ENCODE assay signal across 12 mouse cellular contexts in genomic region chr7:40825141-40825742, GRCm38 (mm10).
A peak's percentile ranks its signal among the peaks of the same experiment; 100 is the strongest.
DNase-seq lines count a peak whose midpoint lies in the region; ATAC-seq and TF ChIP-seq lines count a peak whose summit lies in the region.
"Had no signal": no experiment of that assay in that cellular context is flagged by ENCODE, and none has a peak within 500 bp of the region (broad histone marks: within the 10 kb centered on the region; RNA-seq: fewer than 3 reads in every experiment).

No protein-coding gene starts in this region.

- ATAC-seq in midbrain, embryonic 15.5 days (replicated peaks): 0 out of 2 replicates have a peak, but pooled peaks have one; percentile 37

- no peak overlapping the region for H3K4me2 ChIP-seq in midbrain, embryonic 15.5 days
- H3K4me2 ChIP-seq: embryonic facial prominence, embryonic 15.5 days; lung, embryonic 14.5 days had no signal

- TF ChIP-seq POLR2A in kidney, adult 2 months (IDR thresholded peaks at IDR 0.05; ENCODE audit: low read depth, low read length): no peak

- DNase-seq in midbrain, embryonic 10.5 days (ENCODE audit: low spot score): no peak
- peak; percentile 60 to 81 for DNase-seq in frontal cortex, postnatal 36 days (ENCODE audit: low spot score in 2 of 2)
- DNase-seq in left cerebral cortex, adult 2 months (ENCODE audit: extremely low spot score in 1 of 2, low spot score in 2 of 2): peak; percentile 28 to 40
- DNase-seq in right cerebral cortex, postnatal 4 days: peak; percentile 47
- no peak for DNase-seq in kidney, adult 2 months
- DNase-seq in c-Kit-positive CD71-positive TER-119-positive erythroid progenitor cells, embryonic 14.5 days (ENCODE audit: low spot score): no peak
- no peak for DNase-seq in kidney, adult 9 months
- DNase-seq: heart, adult 2 months; lung, embryonic 14.5 days had no signal

- H3K9me3 ChIP-seq in midbrain, embryonic 15.5 days: no peaks in the 10 kb centered on the region
- H3K9me3 ChIP-seq in midbrain, embryonic 10.5 days (replicated peaks): no peaks in the 10 kb centered on the region
- H3K9me3 ChIP-seq: embryonic facial prominence, embryonic 15.5 days had no signal

- 76% methylated on average over 7 of the region's 7 CpGs for WGBS in midbrain, embryonic 15.5 days
- 91% methylated on average over 7 of the region's 7 CpGs for WGBS in midbrain, embryonic 10.5 days
- 83% methylated on average over 7 of the region's 7 CpGs for WGBS in kidney, adult 2 months

- no peak overlapping the region for H3K27ac ChIP-seq in midbrain, embryonic 15.5 days
- H3K27ac ChIP-seq in midbrain, embryonic 10.5 days (replicated peaks): no peak overlapping the region
- H3K27ac ChIP-seq in left cerebral cortex, adult 2 months: peak overlapping the region; percentile 60
- H3K27ac ChIP-seq in kidney, adult 2 months (ENCODE audit: insufficient read depth, low read depth, low read length): no peak overlapping the region
- H3K27ac ChIP-seq: embryonic facial prominence, embryonic 15.5 days; heart, adult 2 months had no signal

- intact Hi-C loops in left cerebral cortex, adult 2 months (cut with DNase I): loop anchor here (1.0 to 2.0 kb wide), 4 partner anchors 74 to 1020 kb away; partner anchors contain the start of gene Vstm2b

- no peaks in the 10 kb centered on the region for H3K36me3 ChIP-seq in midbrain, embryonic 15.5 days (replicated peaks)
- H3K36me3 ChIP-seq in midbrain, embryonic 10.5 days: no peaks in the 10 kb centered on the region
- no peaks in the 10 kb centered on the region for H3K36me3 ChIP-seq in kidney, adult 2 months (ENCODE audit: control insufficient read depth, insufficient read depth, low read length)
- H3K36me3 ChIP-seq: embryonic facial prominence, embryonic 15.5 days had no signal

- no peak overlapping the region for H3K4me3 ChIP-seq in midbrain, embryonic 15.5 days
- H3K4me3 ChIP-seq in midbrain, embryonic 10.5 days: no peak overlapping the region
- H3K4me3 ChIP-seq in left cerebral cortex, adult 2 months: no peak overlapping the region
- H3K4me3 ChIP-seq in kidney, adult 2 months (ENCODE audit: insufficient read depth, low read depth, low read length): no peak overlapping the region
- H3K4me3 ChIP-seq: embryonic facial prominence, embryonic 15.5 days; heart, adult 2 months had no signal

- no peak for TF ChIP-seq CTCF in left cerebral cortex, adult 2 months (IDR thresholded peaks at IDR 0.05)
- no peak for TF ChIP-seq CTCF in kidney, adult 2 months (conservative IDR thresholded peaks at IDR 0.05; ENCODE audit: insufficient read depth, insufficient read length, low read depth, low read length)

- no peaks in the 10 kb centered on the region for H3K27me3 ChIP-seq in midbrain, embryonic 15.5 days (replicated peaks)
- no peaks in the 10 kb centered on the region for H3K27me3 ChIP-seq in midbrain, embryonic 10.5 days (ENCODE audit: low read depth, poor library complexity, severe bottlenecking)
- no peaks in the 10 kb centered on the region for H3K27me3 ChIP-seq in kidney, adult 2 months (replicated peaks; ENCODE audit: control insufficient read depth, insufficient read depth, low read length)
- H3K27me3 ChIP-seq: CH12.LX; embryonic facial prominence, embryonic 15.5 days had no signal

- no peak overlapping the region for H3K9ac ChIP-seq in midbrain, embryonic 15.5 days
- H3K9ac ChIP-seq: embryonic facial prominence, embryonic 15.5 days; lung, embryonic 14.5 days had no signal

- H3K4me1 ChIP-seq in midbrain, embryonic 15.5 days: no peaks in the 10 kb centered on the region
- no peaks in the 10 kb centered on the region for H3K4me1 ChIP-seq in midbrain, embryonic 10.5 days
- no peaks in the 10 kb centered on the region for H3K4me1 ChIP-seq in kidney, adult 2 months (ENCODE audit: control insufficient read depth, insufficient read depth, low read length)
- H3K4me1 ChIP-seq: embryonic facial prominence, embryonic 15.5 days had no signal

Comparison
In these comparisons a context has a peak if more than half of its experiments do, and no peak if none do; other contexts are left out.
1. DNase-seq: peak in frontal cortex, postnatal 36 days (2 of 2), left cerebral cortex, adult 2 months (2 of 2) and right cerebral cortex, postnatal 4 days (single experiment); none in midbrain, embryonic 10.5 days (single experiment), kidney, adult 2 months (single experiment), c-Kit-positive CD71-positive TER-119-positive erythroid progenitor cells, embryonic 14.5 days (single experiment) and kidney, adult 9 months (single experiment).